Mouse (Mus musculus) MEL (cell line): ENCODE measurements around the gene Zfp637. TPM values are rescaled to one million over a fixed set of nuclear protein-coding genes. Genes with fewer than 3 reads are reported as not detected.
"Not testable (repeated sequence)": the region's sequence is repeated elsewhere in the genome, so short reads cannot be mapped to it uniquely, and the experiment has no call there.

Experiments
- DNase-seq: peaks from one replicate; pipeline ENCODE4 v3.0.0; 2011; ENCODE audit warnings: low read depth, low spot score
- H3K27ac ChIP-seq: 2 replicates; pipeline ENCODE4 v1.5.1; 2012; ENCODE audit warnings: low read depth, mild to moderate bottlenecking, control low read depth, low read length, moderate library complexity; ENCODE audit not compliant: control insufficient read depth
- H3K27me3 ChIP-seq, 2 experiments: fragments of 150-350 bp in 1 of 2; sonication (generic) in 1 of 2; 2 replicates each; pipeline ENCODE4 v1.6.1; 2012; ENCODE audit warnings: low read length in 2 of 2, mild to moderate bottlenecking in 2 of 2, improper control_type of control experiment in 1 of 2, moderate library complexity in 1 of 2; ENCODE audit not compliant: insufficient read depth in 2 of 2, control insufficient read depth in 1 of 2
- H3K36me3 ChIP-seq, 2 experiments: 2 replicates each; pipeline ENCODE4 v1.6.1; 2012 to 2014; ENCODE audit warnings: low read length in 2 of 2, improper control_type of control experiment in 1 of 2, inconsistent platforms in 1 of 2, mild to moderate bottlenecking in 1 of 2; ENCODE audit not compliant: insufficient read depth in 2 of 2, control insufficient read depth in 1 of 2
- H3K4me1 ChIP-seq, 2 experiments: fragments of 150-350 bp in 1 of 2; sonication (generic) in 1 of 2; 2 replicates each; pipeline ENCODE4 v1.6.1; 2012; ENCODE audit warnings: low read length in 2 of 2, improper control_type of control experiment in 1 of 2, mild to moderate bottlenecking in 1 of 2; ENCODE audit not compliant: insufficient read depth in 2 of 2, control insufficient read depth in 1 of 2
- H3K4me3 ChIP-seq, 2 experiments: fragments of 150-350 bp in 1 of 2; sonication (generic) in 1 of 2; 2 replicates each; pipeline ENCODE4 v1.5.1; 2012; ENCODE audit warnings: low read depth in 2 of 2, low read length in 2 of 2, mild to moderate bottlenecking in 2 of 2, moderate library complexity in 2 of 2, control low read depth in 1 of 2, improper control_type of control experiment in 1 of 2; ENCODE audit not compliant: control insufficient read depth in 1 of 2, insufficient read depth in 1 of 2
- H3K79me2 ChIP-seq: 2 replicates; pipeline ENCODE4 v1.6.1; 2012; ENCODE audit warnings: mild to moderate bottlenecking, low read length, moderate library complexity; ENCODE audit not compliant: control insufficient read depth, poor library complexity, insufficient read depth
- H3K9ac ChIP-seq: 2 replicates; pipeline ENCODE4 v1.6.1; 2012; ENCODE audit warnings: low read depth, mild to moderate bottlenecking, control low read depth, low read length, moderate library complexity; ENCODE audit not compliant: control insufficient read depth, poor library complexity, severe bottlenecking
- H3K9me3 ChIP-seq: fragments of 150-350 bp; sonication (generic); replicated peaks from 2 replicates; pipeline ENCODE4 v1.6.1; 2012; ENCODE audit warnings: mild to moderate bottlenecking, low read length, improper control_type of control experiment, moderate library complexity; ENCODE audit not compliant: insufficient read depth
- CHD1 ChIP-seq: IDR thresholded peaks from 2 replicates; pipeline ENCODE4 v1.6.1; 2012; ENCODE audit warnings: low read depth, mild to moderate bottlenecking, inconsistent platforms, low read length, improper control_type of control experiment
- CHD2 ChIP-seq: IDR thresholded peaks from 2 replicates; pipeline ENCODE4 v1.6.1; 2011; ENCODE audit warnings: low read length, improper control_type of control experiment
- CTCF ChIP-seq, 3 experiments: IDR thresholded peaks in 2 of 3; conservative IDR thresholded peaks in 1 of 3; 2 replicates each; pipeline ENCODE4 v1.5.1; 2011 to 2012; ENCODE audit warnings: low read length in 3 of 3, low read depth in 2 of 3, mild to moderate bottlenecking in 2 of 3, improper control_type of control experiment in 1 of 3, inconsistent platforms in 1 of 3, mixed read lengths in 1 of 3, moderate library complexity in 1 of 3; ENCODE audit not compliant: control insufficient read depth in 1 of 3, insufficient read depth in 1 of 3, poor library complexity in 1 of 3, severe bottlenecking in 1 of 3
- E2F4 ChIP-seq: IDR thresholded peaks from 2 replicates; pipeline ENCODE4 v1.6.1; 2011; ENCODE audit warnings: low read depth, low read length, improper control_type of control experiment, borderline replicate concordance
- ETS1 ChIP-seq: IDR thresholded peaks from 2 replicates; pipeline ENCODE4 v1.6.1; 2012; ENCODE audit warnings: low read depth, mild to moderate bottlenecking, inconsistent platforms, low read length, improper control_type of control experiment, moderate library complexity
- GATA1 ChIP-seq: IDR thresholded peaks from 2 replicates; pipeline ENCODE4 v1.6.1; 2011; ENCODE audit warnings: low read depth, low read length, improper control_type of control experiment
- HCFC1 ChIP-seq: IDR thresholded peaks from 2 replicates; pipeline ENCODE4 v1.6.1; 2012; ENCODE audit warnings: low read depth, mild to moderate bottlenecking, inconsistent platforms, low read length, improper control_type of control experiment, moderate library complexity
- MEF2A ChIP-seq: IDR thresholded peaks from 2 replicates; pipeline ENCODE4 v1.6.1; 2014; ENCODE audit warnings: low read depth, mild to moderate bottlenecking, inconsistent platforms, low read length, improper control_type of control experiment; ENCODE audit not compliant: poor library complexity, insufficient replicate concordance, severe bottlenecking; ENCODE audit errors: extremely low read depth
- MYC ChIP-seq: IDR thresholded peaks from 2 replicates; pipeline ENCODE4 v1.6.1; 2011; ENCODE audit warnings: low read depth, mild to moderate bottlenecking, low read length, improper control_type of control experiment, moderate library complexity
- NELFE ChIP-seq: IDR thresholded peaks from 2 replicates; pipeline ENCODE4 v1.6.1; 2011; ENCODE audit warnings: low read depth, low read length, improper control_type of control experiment
- POLR2AphosphoS5 ChIP-seq: IDR thresholded peaks from 2 replicates; pipeline ENCODE4 v1.6.1; 2012; ENCODE audit warnings: low read depth, borderline replicate concordance, mild to moderate bottlenecking, inconsistent platforms, low read length, moderate library complexity, mixed read lengths
- TAL1 ChIP-seq: IDR thresholded peaks from 2 replicates; pipeline ENCODE4 v1.6.1; 2012; ENCODE audit warnings: mild to moderate bottlenecking, inconsistent platforms, low read length, moderate library complexity, mixed read lengths
- UBTF ChIP-seq: IDR thresholded peaks from 2 replicates; pipeline ENCODE4 v1.6.1; 2012; ENCODE audit warnings: low read depth, mild to moderate bottlenecking, inconsistent platforms, low read length, improper control_type of control experiment, moderate library complexity, borderline replicate concordance; ENCODE audit not compliant: insufficient read depth
- USF1 ChIP-seq: IDR thresholded peaks from 2 replicates; pipeline ENCODE4 v1.6.1; 2014; ENCODE audit warnings: low read depth, mild to moderate bottlenecking, inconsistent platforms, low read length, improper control_type of control experiment, moderate library complexity
- USF2 ChIP-seq, 2 experiments: IDR thresholded peaks; 2 replicates each; pipeline ENCODE4 v1.6.1; 2011 to 2012; ENCODE audit warnings: improper control_type of control experiment in 2 of 2, low read length in 2 of 2, borderline replicate concordance in 1 of 2, inconsistent platforms in 1 of 2, low read depth in 1 of 2, mild to moderate bottlenecking in 1 of 2; ENCODE audit not compliant: insufficient read depth in 1 of 2
- ZNF384 ChIP-seq: IDR thresholded peaks from 2 replicates; pipeline ENCODE4 v1.6.1; 2012; ENCODE audit warnings: low read depth, mild to moderate bottlenecking, inconsistent platforms, low read length, improper control_type of control experiment
- polyA plus RNA-seq, 2 experiments: library from polyadenylated mRNA; stranded (reverse) in 1 of 2; unstranded in 1 of 2; fragments of >175 nt in 1 of 2; fragments of >200 nt in 1 of 2; gene quantifications; 2 replicates each; pipeline versions ENCODE4 v1.2.1 to v1.2.4; 2012; ENCODE audit warnings: low replicate concordance in 2 of 2, low read depth in 1 of 2; ENCODE audit not compliant: insufficient read length in 2 of 2, insufficient read depth in 1 of 2, missing spikeins in 1 of 2
- total RNA-seq: library from RNA; depleted of rRNA; stranded (reverse); fragments of 300-350 nt; gene quantifications from 2 replicates; pipeline ENCODE4 v1.2.3, GENCODE M21; 2012

Zfp637 gene
- total and polyA plus RNA-seq, 3 experiments, result 52.4 to 53.8 TPM; not detected in 1

DNA sequence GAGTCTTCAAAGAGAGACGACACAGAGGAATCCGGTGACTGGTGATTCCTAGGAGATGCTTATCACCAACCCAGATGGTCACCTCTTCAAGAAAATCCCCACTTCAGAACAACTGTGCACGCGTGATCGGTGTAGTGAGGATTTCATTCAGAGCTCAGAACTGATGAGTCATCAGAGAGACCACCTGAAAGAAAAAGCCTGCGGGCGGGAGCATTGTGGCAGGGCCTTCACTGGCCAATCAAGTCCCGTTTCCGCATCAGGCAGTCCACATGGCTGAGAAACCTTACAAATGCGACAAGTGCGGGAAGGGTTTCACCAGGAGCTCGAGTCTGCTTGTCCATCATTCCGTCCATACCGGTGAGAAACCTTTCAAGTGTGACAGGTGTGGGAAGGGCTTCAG is 30.1 kb downstream of the Zfp637 start:
- H3K9ac ChIP-seq, result no peak overlapping the region
- H3K36me3 ChIP-seq, result no peaks in the 10 kb centered on the region
- H3K9me3 ChIP-seq, result no peaks in the 10 kb centered on the region
- no peaks in the 10 kb centered on the region for H3K4me1 ChIP-seq
- no peaks in the 10 kb centered on the region for H3K27me3 ChIP-seq
- TF ChIP-seq TAL1 (no peak), USF1 (no peak), POLR2AphosphoS5 (no peak), CHD2 (no peak), NELFE (no peak), USF2 (IDR thresholded peaks at IDR 0.05; ENCODE audit: borderline replicate concordance in 1 of 2, insufficient read depth in 1 of 2, low read depth in 1 of 2, low read length in 2 of 2) (no peak), E2F4 (no peak), ETS1 (no peak), ZNF384 (no peak), GATA1 (no peak), HCFC1 (no peak), UBTF (no peak)
- TF ChIP-seq, all 39 proteins: peak for 0
- no peak overlapping the region for H3K27ac ChIP-seq
- no peak for DNase-seq
- H3K4me3 ChIP-seq, result no peak overlapping the region
- H3K79me2 ChIP-seq, result no peaks in the 10 kb centered on the region

DNA sequence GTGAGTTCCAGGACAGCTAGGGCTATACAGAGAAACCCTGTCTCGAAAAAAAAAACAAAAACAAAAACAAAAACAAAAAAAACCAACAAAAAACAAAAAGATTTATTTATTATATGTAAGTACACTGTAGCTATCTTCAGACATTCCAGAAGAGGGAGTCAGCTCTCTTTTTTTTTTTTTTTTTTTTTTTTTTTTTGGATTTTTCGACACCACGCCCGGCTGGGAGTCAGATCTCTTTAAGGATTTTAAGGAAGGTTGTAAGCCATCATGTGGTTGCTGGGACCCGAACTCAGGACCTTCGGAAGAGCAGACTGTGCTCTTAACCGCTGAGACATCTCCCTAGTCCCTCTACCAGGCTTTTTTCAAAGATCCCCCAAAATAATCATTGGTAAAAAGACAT is 32.5 kb downstream of the Zfp637 start:
- not testable (repeated sequence) for H3K9me3 ChIP-seq
- peak; percentile 85 for TF ChIP-seq ZNF384
- TF ChIP-seq, all 39 proteins: peak for 1; not testable (repeated sequence) for 38
- H3K36me3 ChIP-seq, H3K4me3 ChIP-seq, H3K79me2 ChIP-seq, H3K9ac ChIP-seq, H3K27me3 ChIP-seq, H3K27ac ChIP-seq, DNase-seq, H3K4me1 ChIP-seq: not testable (repeated sequence)

DNA sequence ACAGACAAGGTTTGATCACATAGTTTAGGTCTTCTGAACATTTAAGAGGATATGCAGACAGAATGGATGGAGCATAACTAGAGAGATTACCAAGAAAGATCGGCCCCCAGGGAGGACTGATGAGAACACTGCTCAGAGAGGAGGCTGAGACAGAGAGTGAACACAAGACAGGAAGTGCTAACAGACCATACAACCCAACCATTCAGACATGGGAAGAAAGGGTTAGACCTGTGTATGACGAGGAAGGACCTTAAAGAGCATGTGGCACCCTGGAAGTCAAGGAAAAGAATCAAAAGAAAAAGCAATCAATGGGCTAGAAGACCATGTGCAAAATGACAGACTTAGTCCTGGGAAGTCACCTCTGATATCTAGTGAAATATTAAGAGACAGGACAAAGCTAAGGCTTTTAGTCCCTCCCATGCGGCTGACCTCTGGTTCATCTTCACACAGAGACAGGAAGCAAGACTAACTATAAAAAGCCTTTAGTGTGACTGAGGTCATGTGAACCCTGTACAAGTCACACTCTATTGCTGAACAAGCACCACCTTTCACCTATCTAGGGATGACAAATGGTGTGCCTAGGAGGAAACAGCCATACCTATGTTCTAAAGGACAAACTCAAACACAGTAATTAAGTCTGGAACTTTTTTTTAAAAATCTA is 33.8 kb downstream of the Zfp637 start:
- no peak overlapping the region for H3K9ac ChIP-seq
- TF ChIP-seq MEF2A (no peak), CTCF (IDR thresholded peaks at IDR 0.05 in 2 of 3, conservative IDR thresholded peaks at IDR 0.05 in 1 of 3; ENCODE audit: control insufficient read depth in 1 of 3, insufficient read depth in 1 of 3, low read depth in 2 of 3, low read length in 3 of 3, poor library complexity in 1 of 3, severe bottlenecking in 1 of 3) (no peak), MYC (no peak), CHD1 (no peak)
- H3K36me3 ChIP-seq, result peaks cover 0 to 2% of the 10 kb centered on the region in 2 experiments; a peak in 1 of 4 replicates
- H3K4me3 ChIP-seq, result no peak overlapping the region
- peaks cover 6% of the 10 kb centered on the region; the same call in 1 of the 2 replicates for H3K79me2 ChIP-seq
- no peaks in the 10 kb centered on the region for H3K9me3 ChIP-seq
- DNase-seq, result no peak
- H3K27me3 ChIP-seq, result no peaks in the 10 kb centered on the region
- H3K4me1 ChIP-seq, result no peaks in the 10 kb centered on the region
- no peak overlapping the region for H3K27ac ChIP-seq
